Mouse (Mus musculus): ENCODE measurements at regions not wholly inside any gene's neighbourhood (a gene's known extent, or its start where the extent isn't known, plus 50 kb on each side); places are given as distances from the start of the nearest gene placed in this dataset.

DNA sequence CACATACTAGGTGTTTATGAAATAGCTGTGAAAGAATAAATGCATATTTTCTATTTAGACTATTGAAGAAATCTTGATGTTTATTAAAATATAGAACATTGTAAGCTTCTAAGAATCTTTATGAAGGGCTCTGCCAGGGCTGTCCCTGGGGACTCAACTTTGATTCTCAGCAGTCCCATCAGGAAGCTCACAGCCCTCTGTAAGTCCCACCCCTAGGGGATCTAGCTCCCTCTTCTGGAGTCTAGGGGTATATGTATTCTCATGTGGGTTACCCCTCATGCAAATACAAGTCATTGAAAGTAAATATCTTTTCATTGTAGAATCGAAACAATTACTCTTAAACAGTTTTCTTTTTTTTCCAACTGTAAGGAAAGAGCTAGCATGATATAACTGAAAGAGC lies 521.6 kb downstream of the Nfib start:
- Histone ChIP-seq H3K27me3 (no peaks in the 10 kb centered on the region), H3K9me3 (no peaks in the 10 kb centered on the region), H3K36me3 (no peaks in the 10 kb centered on the region), H3K4me2 (no peak overlapping the region), H3K4me1 (replicated peaks) (no peaks in the 10 kb centered on the region), H3K27ac (replicated peaks) (no peak overlapping the region), H3K9ac (no peak overlapping the region), H3K4me3 (no peak overlapping the region)
- 93% methylated on average over 1 of the region's 1 CpGs for WGBS
- no peak for ATAC-seq (ENCODE audit: low FRiP score, low read depth)

DNA sequence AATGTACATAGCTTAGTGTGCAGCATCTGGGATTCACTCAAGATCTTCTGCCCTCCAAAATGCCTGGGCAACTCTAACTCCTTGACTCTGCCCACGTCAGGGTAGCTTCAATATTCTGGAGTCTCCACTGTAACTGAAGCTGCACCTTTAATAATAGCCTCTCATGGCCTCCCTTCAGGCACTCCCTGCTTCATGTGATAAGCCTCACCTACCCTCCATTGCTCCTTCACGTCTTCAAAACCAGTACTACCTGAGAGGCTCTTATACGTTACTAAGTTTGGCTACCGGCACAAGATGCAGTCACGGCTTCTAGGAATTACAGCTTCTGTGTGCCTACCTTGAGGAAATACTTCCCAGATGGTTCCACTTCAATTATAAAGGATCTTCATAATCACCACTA lies 527.4 kb downstream of the Nfib start:
- no peaks in the 10 kb centered on the region for H3K27me3 ChIP-seq
- H3K9me3 ChIP-seq = no peaks in the 10 kb centered on the region
- 93% methylated on average over 5 of the region's 5 CpGs for WGBS
- H3K9ac ChIP-seq = no peak overlapping the region
- H3K4me3 ChIP-seq = no peak overlapping the region
- no peak for ATAC-seq (ENCODE audit: low FRiP score, low read depth)
- no peaks in the 10 kb centered on the region for H3K4me1 ChIP-seq (replicated peaks)
- H3K4me2 ChIP-seq = no peak overlapping the region
- no peak overlapping the region for H3K27ac ChIP-seq (replicated peaks)
- no peaks in the 10 kb centered on the region for H3K36me3 ChIP-seq

DNA sequence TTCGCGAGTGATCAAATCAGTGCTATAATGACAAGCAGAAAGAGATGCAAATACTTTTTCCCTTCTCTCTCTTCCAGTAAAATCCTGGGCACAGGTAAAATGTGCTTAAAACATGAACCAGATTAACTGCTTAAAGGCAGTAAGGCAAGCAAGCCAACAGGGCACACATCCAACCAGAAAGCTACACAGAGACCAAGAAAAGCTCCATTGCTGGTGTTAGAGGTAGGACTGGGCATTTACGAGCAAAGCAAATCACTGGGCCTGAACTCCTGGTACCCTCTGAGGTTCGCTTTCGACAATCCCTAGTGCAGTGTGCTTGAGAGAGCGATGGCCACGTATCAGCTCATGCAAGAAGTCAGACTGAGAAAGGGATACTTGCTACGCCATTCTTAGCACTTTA lies 528.8 kb downstream of the Nfib start:
- WGBS = 95% methylated on average over 8 of the region's 8 CpGs
- Histone ChIP-seq H3K4me1 (replicated peaks) (no peaks in the 10 kb centered on the region), H3K4me2 (no peak overlapping the region), H3K27ac (replicated peaks) (no peak overlapping the region), H3K4me3 (no peak overlapping the region), H3K36me3 (no peaks in the 10 kb centered on the region), H3K27me3 (no peaks in the 10 kb centered on the region), H3K9ac (no peak overlapping the region), H3K9me3 (no peaks in the 10 kb centered on the region)
- ATAC-seq (ENCODE audit: low FRiP score, low read depth) = no peak

DNA sequence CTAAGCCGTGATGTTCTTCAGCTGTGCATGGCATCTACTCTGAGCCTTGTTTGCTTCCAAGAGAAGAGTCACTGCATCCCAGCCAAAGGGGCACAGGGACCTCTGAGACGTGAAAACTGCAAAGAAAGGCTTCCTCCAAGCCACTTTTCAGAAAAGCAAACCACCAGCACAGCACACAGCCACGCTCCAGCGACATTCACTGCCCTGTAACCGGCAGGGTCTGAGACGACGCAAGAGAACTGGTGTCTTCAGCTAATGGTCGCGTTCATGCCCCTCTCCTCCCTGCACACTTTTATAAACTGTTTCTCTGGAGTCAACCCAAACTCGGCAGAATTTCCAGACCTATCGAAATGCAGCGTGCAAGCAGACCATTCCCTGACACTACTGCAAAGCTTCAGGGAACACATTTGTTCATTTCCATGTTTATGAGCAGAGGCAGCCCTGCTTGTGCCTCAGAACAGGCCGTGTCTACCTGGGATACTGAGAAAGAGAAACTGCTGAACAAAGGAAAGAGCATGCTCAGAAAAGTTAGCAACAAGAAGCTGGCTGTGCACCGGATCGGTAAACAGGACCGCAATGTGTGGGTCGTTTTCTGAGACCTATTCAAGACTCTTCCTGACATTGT lies 532.0 kb downstream of the Nfib start:
- WGBS = 74% methylated on average over 17 of the region's 17 CpGs

DNA sequence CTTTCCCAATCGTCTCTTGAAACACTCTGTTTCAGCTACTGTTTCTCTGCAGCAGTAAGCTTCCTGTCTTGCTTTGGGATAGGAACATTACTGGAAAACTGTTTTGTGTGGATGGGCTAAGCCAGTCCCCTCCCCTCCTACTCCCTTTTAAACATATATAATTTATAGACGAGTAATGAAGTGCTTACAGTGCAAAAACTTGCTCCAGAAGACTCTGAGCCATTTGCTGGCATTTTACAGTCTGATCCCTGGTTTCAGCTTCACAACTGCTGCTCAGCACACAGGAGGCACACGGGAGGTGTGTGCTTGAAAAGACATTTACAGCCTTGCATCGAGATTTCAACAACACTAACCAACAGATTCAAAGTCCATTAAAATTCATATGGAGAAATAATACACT lies 534.6 kb downstream of the Nfib start:
- Histone ChIP-seq H3K36me3 (no peaks in the 10 kb centered on the region), H3K4me2 (no peak overlapping the region), H3K9ac (no peak overlapping the region), H3K4me1 (replicated peaks) (no peaks in the 10 kb centered on the region), H3K27ac (replicated peaks) (no peak overlapping the region), H3K4me3 (no peak overlapping the region), H3K27me3 (no peaks in the 10 kb centered on the region), H3K9me3 (no peaks in the 10 kb centered on the region)
- 73% methylated on average over 4 of the region's 4 CpGs for WGBS
- ATAC-seq (ENCODE audit: low FRiP score, low read depth) = no peak

More for the DNA sequence above, 532.0 kb downstream of the Nfib start:
- no peak overlapping the region for H3K4me3 ChIP-seq
- H3K4me1 ChIP-seq (replicated peaks) = no peaks in the 10 kb centered on the region
- no peaks in the 10 kb centered on the region for H3K9me3 ChIP-seq
- H3K4me2 ChIP-seq = no peak overlapping the region
- H3K9ac ChIP-seq = no peak overlapping the region
- no peak for ATAC-seq (ENCODE audit: low FRiP score, low read depth)
- no peaks in the 10 kb centered on the region for H3K36me3 ChIP-seq
- no peaks in the 10 kb centered on the region for H3K27me3 ChIP-seq
- H3K27ac ChIP-seq (replicated peaks) = no peak overlapping the region

DNA sequence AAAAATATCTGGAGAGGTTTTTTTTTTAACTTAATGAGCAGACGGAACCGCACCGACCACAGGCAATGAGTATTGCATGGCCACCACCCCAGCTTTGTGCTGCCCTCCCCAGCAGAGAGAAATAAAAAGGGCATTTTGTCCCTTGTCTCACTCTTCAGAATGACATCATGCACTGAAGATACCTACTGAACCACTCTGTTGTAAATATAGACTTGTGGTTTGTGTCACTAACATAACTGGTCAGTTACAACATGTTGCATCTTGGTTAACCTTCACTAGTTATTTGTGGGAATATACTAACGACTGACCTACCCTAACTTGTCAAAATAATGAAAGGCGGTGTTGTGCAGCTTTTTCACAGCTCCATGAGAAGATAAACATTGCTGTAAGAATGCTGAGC lies 537.5 kb downstream of the Nfib start:
- no peak overlapping the region for H3K4me3 ChIP-seq
- ATAC-seq (ENCODE audit: low FRiP score, low read depth) = no peak
- WGBS = 86% methylated on average over 5 of the region's 5 CpGs
- H3K9me3 ChIP-seq = no peaks in the 10 kb centered on the region
- H3K27ac ChIP-seq (replicated peaks) = no peak overlapping the region
- no peak overlapping the region for H3K4me2 ChIP-seq
- H3K9ac ChIP-seq = no peak overlapping the region
- H3K36me3 ChIP-seq = no peaks in the 10 kb centered on the region
- H3K27me3 ChIP-seq = no peaks in the 10 kb centered on the region
- H3K4me1 ChIP-seq (replicated peaks) = no peaks in the 10 kb centered on the region

DNA sequence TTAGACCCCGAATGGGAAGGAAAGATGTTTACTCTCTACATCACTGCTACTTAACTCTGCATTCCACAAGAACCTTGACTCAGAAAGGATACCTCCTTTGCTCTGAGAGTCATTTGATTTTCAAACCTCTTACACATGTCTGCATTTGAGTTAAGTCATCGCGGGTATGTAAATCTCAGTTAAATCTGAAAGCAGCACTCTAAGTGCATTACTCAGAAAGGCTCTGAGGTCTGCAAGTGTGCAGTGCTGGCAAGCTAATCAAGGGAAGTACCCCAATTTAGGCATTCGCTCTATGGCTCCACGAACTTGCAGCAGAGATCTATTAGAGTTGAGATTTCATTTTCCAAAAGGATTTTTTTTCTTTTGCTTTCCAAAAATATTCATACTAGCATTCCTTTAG lies 538.2 kb downstream of the Nfib start:
- Histone ChIP-seq H3K4me3 (no peak overlapping the region), H3K27ac (replicated peaks) (no peak overlapping the region), H3K4me2 (no peak overlapping the region), H3K27me3 (no peaks in the 10 kb centered on the region), H3K9ac (no peak overlapping the region), H3K4me1 (replicated peaks) (no peaks in the 10 kb centered on the region), H3K36me3 (no peaks in the 10 kb centered on the region), H3K9me3 (no peaks in the 10 kb centered on the region)
- no peak for ATAC-seq (ENCODE audit: low FRiP score, low read depth)
- 81% methylated on average over 5 of the region's 5 CpGs for WGBS

DNA sequence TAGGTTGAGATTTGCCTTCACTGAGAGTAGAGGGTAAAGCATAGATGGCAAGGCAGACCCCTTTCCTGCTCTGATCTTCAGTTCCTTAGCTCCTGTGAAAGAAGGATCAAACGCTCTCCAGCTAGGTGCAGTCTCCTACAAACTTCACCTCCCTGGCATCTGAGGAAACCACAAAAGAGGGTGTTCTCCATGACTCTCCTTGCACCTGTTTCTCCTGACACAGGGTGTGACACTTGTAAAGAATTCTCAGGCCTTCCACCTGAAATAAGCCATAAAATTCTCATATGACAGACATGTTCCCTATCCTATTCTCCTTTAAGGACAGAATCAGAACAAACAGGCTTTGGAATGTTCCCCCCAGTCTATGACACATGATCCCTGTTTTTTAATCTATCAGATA lies 538.7 kb downstream of the Nfib start:
- Histone ChIP-seq H3K36me3 (no peaks in the 10 kb centered on the region), H3K4me2 (no peak overlapping the region), H3K9ac (no peak overlapping the region), H3K9me3 (no peaks in the 10 kb centered on the region), H3K4me3 (no peak overlapping the region), H3K27ac (replicated peaks) (no peak overlapping the region), H3K4me1 (replicated peaks) (no peaks in the 10 kb centered on the region), H3K27me3 (no peaks in the 10 kb centered on the region)
- ATAC-seq (ENCODE audit: low FRiP score, low read depth) = no peak
- 100% methylated on average over 1 of the region's 1 CpGs for WGBS

DNA sequence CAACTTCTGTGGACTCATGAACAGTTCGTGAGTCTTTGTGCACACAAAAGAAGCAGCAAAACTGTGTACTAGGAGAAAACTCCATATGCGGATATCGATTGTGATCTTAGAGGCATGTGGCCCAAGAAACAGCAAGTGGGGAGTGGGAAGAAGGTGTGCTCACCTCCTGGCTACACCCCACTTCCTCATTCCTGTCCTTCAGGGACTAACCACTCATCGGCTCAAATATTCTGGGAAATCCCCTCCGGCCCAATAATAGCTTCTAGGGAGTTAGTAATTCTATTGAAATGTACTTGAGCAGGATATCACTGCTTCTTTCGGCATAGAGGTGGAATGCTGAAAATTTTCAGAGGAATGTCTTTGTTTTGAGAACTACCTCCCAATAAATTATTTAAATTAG lies 539.5 kb downstream of the Nfib start:
- Histone ChIP-seq H3K9me3 (no peaks in the 10 kb centered on the region), H3K4me1 (replicated peaks) (no peaks in the 10 kb centered on the region), H3K9ac (no peak overlapping the region), H3K27ac (replicated peaks) (no peak overlapping the region), H3K4me3 (no peak overlapping the region), H3K4me2 (no peak overlapping the region), H3K27me3 (no peaks in the 10 kb centered on the region), H3K36me3 (no peaks in the 10 kb centered on the region)
- no peak for ATAC-seq (ENCODE audit: low FRiP score, low read depth)
- 91% methylated on average over 6 of the region's 6 CpGs for WGBS

DNA sequence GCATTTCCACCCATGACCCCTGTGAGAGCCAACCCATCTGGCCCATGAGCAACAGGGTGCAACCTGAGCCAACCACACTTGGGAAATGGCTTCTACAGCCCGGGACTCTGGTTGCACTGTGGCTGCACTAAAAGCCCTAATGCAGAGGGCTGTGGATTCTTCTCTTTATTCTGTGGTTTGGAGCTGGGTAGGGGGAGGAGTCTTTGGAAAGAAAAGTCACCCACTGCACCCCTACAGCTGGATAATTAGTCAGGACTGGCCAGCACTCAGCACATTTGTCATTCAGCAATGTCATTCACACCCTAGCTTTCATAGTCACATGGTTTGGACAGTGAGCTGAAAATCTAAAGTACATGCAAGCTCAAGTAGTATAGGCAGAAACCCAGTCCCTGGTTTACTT lies 541.5 kb downstream of the Nfib start:
- Histone ChIP-seq H3K27me3 (no peaks in the 10 kb centered on the region), H3K4me3 (no peak overlapping the region), H3K4me2 (no peak overlapping the region), H3K9me3 (no peaks in the 10 kb centered on the region), H3K9ac (no peak overlapping the region), H3K4me1 (replicated peaks) (no peaks in the 10 kb centered on the region), H3K36me3 (no peaks in the 10 kb centered on the region), H3K27ac (replicated peaks) (no peak overlapping the region)
- 66% methylated on average over 1 of the region's 1 CpGs for WGBS
- ATAC-seq (ENCODE audit: low FRiP score, low read depth) = no peak

DNA sequence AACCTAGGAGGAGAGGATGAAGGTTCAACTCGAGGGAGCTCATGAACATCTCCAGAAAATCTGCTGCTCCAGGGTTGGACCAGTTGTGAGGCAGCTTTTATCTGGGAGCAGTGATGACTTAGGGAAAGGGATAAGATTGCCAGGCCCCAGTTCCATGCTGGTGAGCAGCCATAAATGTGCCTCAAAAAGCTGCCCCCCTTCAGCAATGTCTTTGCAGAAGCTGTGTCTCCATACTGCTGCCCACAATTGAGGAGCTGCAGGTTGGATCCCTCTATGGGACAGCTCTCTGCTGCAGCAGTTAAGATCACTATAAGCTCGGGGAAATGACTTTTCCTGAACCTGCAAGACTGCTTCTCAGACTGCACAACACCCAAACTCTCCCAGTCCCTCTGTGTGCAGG lies 543.7 kb downstream of the Nfib start:
- H3K27ac ChIP-seq (replicated peaks) = no peak overlapping the region
- ATAC-seq (ENCODE audit: low FRiP score, low read depth) = no peak
- H3K4me3 ChIP-seq = no peak overlapping the region
- 70% methylated on average over 2 of the region's 2 CpGs for WGBS
- H3K27me3 ChIP-seq = no peaks in the 10 kb centered on the region
- no peaks in the 10 kb centered on the region for H3K4me1 ChIP-seq (replicated peaks)
- H3K4me2 ChIP-seq = no peak overlapping the region
- H3K36me3 ChIP-seq = no peaks in the 10 kb centered on the region
- H3K9me3 ChIP-seq = no peaks in the 10 kb centered on the region
- H3K9ac ChIP-seq = no peak overlapping the region

DNA sequence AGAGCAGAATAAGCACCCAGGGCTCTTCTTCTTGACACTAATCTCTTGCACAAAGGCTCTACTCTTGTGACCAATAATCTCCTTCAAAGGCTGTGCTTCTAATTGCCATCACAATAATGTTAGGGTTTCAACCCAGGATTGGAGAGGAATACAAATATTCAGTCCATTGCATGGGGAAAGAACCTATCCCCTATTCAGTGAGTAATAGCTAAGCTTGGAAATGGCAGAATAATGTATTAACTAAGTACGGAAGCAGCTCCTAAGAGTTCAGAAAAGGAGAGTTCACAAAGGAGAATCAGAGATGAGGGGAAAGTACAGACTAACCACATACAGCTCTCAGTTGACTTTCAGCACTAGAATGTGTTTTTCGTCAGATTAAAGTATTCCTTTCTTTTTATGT lies 544.3 kb downstream of the Nfib start:
- Histone ChIP-seq H3K9ac (no peak overlapping the region), H3K36me3 (no peaks in the 10 kb centered on the region), H3K4me2 (no peak overlapping the region), H3K4me1 (replicated peaks) (no peaks in the 10 kb centered on the region), H3K27me3 (no peaks in the 10 kb centered on the region), H3K4me3 (no peak overlapping the region), H3K9me3 (no peaks in the 10 kb centered on the region), H3K27ac (replicated peaks) (no peak overlapping the region)
- no peak for ATAC-seq (ENCODE audit: low FRiP score, low read depth)
- WGBS = 89% methylated on average over 2 of the region's 2 CpGs

DNA sequence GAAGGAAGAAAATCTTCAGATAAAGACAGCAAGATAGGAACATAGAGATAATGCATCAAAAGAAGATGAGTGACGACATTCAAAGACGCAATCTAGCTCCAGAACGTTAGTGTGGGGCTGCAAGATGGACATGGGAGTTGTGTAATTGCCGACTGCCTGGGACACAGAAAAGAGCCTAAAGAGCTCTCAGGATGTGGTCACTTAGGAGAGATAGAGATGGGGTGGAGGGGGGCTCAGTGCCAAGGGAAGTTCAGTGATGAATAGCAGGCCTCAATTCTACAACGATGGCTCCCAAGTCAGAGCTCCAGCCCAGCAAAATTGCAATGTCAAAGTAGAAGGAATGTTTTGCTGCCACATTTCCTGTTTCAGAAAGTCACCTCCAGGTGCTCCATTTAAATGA lies 545.3 kb downstream of the Nfib start:
- no peaks in the 10 kb centered on the region for H3K36me3 ChIP-seq
- 82% methylated on average over 5 of the region's 5 CpGs for WGBS
- H3K4me2 ChIP-seq = no peak overlapping the region
- no peak for ATAC-seq (ENCODE audit: low FRiP score, low read depth)
- no peak overlapping the region for H3K4me3 ChIP-seq
- H3K27ac ChIP-seq (replicated peaks) = no peak overlapping the region
- H3K4me1 ChIP-seq (replicated peaks) = no peaks in the 10 kb centered on the region
- no peaks in the 10 kb centered on the region for H3K27me3 ChIP-seq
- no peaks in the 10 kb centered on the region for H3K9me3 ChIP-seq
- H3K9ac ChIP-seq = no peak overlapping the region
